Comparison of ENCODE assay signal across 8 mouse cellular contexts in the genomic region with DNA sequence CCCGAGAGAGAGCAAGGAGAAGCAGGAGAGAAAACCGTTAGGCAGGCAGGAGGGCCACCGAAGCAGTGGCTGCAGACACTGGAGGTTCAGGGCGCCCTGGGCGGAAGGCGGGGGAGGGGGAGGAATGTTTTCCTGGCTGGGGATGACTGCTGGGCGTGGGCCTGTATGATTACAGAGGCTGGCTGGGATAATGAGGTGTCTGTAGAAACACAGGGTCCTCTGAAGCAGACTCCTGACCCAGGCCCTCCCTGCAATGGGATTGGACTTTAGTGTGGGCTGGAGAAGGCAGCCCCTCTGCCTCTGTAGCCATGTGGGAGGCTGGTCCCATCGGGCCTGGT.
DNase-seq lines count a peak whose midpoint lies in the region; ATAC-seq lines count a peak whose summit lies in the region.

No protein-coding gene starts in this region.

- peak; percentile 79 for DNase-seq in adrenal gland, postnatal 10 days
- no peak for DNase-seq in adrenal gland, postnatal 4 days (ENCODE audit: low spot score in 2 of 2)
- peak; percentile 55 to 70 for DNase-seq in urinary bladder, postnatal 36 days (ENCODE audit: low spot score in 2 of 2)
- no peak for DNase-seq in urinary bladder, postnatal 10 days (ENCODE audit: low spot score)
- peak; percentile 84 to 88 for DNase-seq in kidney, postnatal 4 days
- DNase-seq in retina, embryonic 14.5 days (ENCODE audit: low spot score), result peak; percentile 61
- DNase-seq in frontal cortex, postnatal 10 days (ENCODE audit: low spot score in 2 of 2), result no peak

- no peak for ATAC-seq in granulocyte monocyte progenitor cell, adult 5-6 weeks (replicated peaks; ENCODE audit: poor library complexity, severe bottlenecking)

Comparison
In these comparisons a context has a peak if more than half of its experiments do, and no peak if none do; other contexts are left out.
1. DNase-seq: peak in adrenal gland, postnatal 10 days (single experiment), urinary bladder, postnatal 36 days (2 of 2), kidney, postnatal 4 days (2 of 2) and retina, embryonic 14.5 days (single experiment); none in adrenal gland, postnatal 4 days (0 of 2), urinary bladder, postnatal 10 days (single experiment) and frontal cortex, postnatal 10 days (0 of 2).